Mouse (Mus musculus) MEL (cell line): ENCODE measurements around the gene Hsd17b14.

ENCODE experiments used
- BHLHE40 ChIP-seq: IDR thresholded peaks from 2 replicates; pipeline ENCODE4 v1.6.1; 2012; ENCODE audit warnings: low read depth, mild to moderate bottlenecking, inconsistent platforms, low read length, improper control_type of control experiment, borderline replicate concordance
- CHD2 ChIP-seq: IDR thresholded peaks from 2 replicates; pipeline ENCODE4 v1.6.1; 2011; ENCODE audit warnings: low read length, improper control_type of control experiment
- CTCF ChIP-seq, 3 experiments: IDR thresholded peaks in 2 of 3; conservative IDR thresholded peaks in 1 of 3; 2 replicates each; pipeline ENCODE4 v1.5.1; 2011 to 2012; ENCODE audit warnings: low read length in 3 of 3, low read depth in 2 of 3, mild to moderate bottlenecking in 2 of 3, improper control_type of control experiment in 1 of 3, inconsistent platforms in 1 of 3, mixed read lengths in 1 of 3, moderate library complexity in 1 of 3; ENCODE audit not compliant: control insufficient read depth in 1 of 3, insufficient read depth in 1 of 3, poor library complexity in 1 of 3, severe bottlenecking in 1 of 3
- KAT2A ChIP-seq: conservative IDR thresholded peaks from 2 replicates; pipeline ENCODE4 v1.6.1; 2012; ENCODE audit warnings: low read depth, low read length, improper control_type of control experiment, inconsistent platforms
- MAFK ChIP-seq: IDR thresholded peaks from 2 replicates; pipeline ENCODE4 v1.6.1; 2011; ENCODE audit warnings: low read depth, mild to moderate bottlenecking, low read length, improper control_type of control experiment, borderline replicate concordance
- NRF1 ChIP-seq: IDR thresholded peaks from 2 replicates; pipeline ENCODE4 v1.6.1; 2014; ENCODE audit warnings: low read depth, mild to moderate bottlenecking, inconsistent platforms, low read length, improper control_type of control experiment, moderate library complexity; ENCODE audit not compliant: poor library complexity, insufficient read depth, severe bottlenecking
- POLR2A ChIP-seq, 2 experiments: IDR thresholded peaks; 2 replicates each; pipeline ENCODE4 v1.6.1; 2011 to 2012; ENCODE audit warnings: low read length in 2 of 2, mild to moderate bottlenecking in 2 of 2, control low read depth in 1 of 2, improper control_type of control experiment in 1 of 2, low read depth in 1 of 2, moderate library complexity in 1 of 2; ENCODE audit not compliant: control insufficient read depth in 1 of 2, insufficient read depth in 1 of 2, poor library complexity in 1 of 2
- POLR2AphosphoS5 ChIP-seq: IDR thresholded peaks from 2 replicates; pipeline ENCODE4 v1.6.1; 2012; ENCODE audit warnings: low read depth, borderline replicate concordance, mild to moderate bottlenecking, inconsistent platforms, low read length, moderate library complexity, mixed read lengths
- USF2 ChIP-seq, 2 experiments: IDR thresholded peaks; 2 replicates each; pipeline ENCODE4 v1.6.1; 2011 to 2012; ENCODE audit warnings: improper control_type of control experiment in 2 of 2, low read length in 2 of 2, borderline replicate concordance in 1 of 2, inconsistent platforms in 1 of 2, low read depth in 1 of 2, mild to moderate bottlenecking in 1 of 2; ENCODE audit not compliant: insufficient read depth in 1 of 2
- ZC3H11A ChIP-seq: IDR thresholded peaks from 2 replicates; pipeline ENCODE4 v1.6.1; 2012; ENCODE audit warnings: low read depth, mild to moderate bottlenecking, inconsistent platforms, low read length, improper control_type of control experiment
- ZKSCAN1 ChIP-seq: IDR thresholded peaks from 2 replicates; pipeline ENCODE4 v1.6.1; 2012; ENCODE audit warnings: low read depth, mild to moderate bottlenecking, inconsistent platforms, low read length, improper control_type of control experiment, moderate library complexity

DNA sequence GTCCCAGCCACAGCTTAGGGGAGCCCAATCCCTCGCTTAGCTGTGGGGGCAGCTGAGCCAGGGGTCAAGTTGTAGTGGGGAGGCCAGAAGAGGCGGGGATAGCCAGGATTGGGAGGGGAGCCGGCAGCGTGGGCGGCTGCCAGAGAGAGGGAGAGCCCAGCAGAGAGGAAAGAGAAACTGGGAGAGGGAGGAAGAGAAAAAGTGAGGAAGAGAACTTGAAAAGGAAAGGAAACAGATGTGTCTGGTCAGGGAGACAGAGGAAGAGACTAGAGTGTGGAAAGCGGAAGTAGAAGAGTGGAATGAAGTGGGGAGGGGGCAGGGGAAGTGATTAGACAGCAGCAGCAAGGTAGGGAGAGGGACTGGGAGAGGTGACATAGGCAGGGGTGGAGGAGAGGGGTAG, 25.2 kb upstream of the Hsd17b14 start:
- no peak for TF ChIP-seq CTCF (IDR thresholded peaks at IDR 0.05 in 2 of 3, conservative IDR thresholded peaks at IDR 0.05 in 1 of 3; ENCODE audit: control insufficient read depth in 1 of 3, insufficient read depth in 1 of 3, low read depth in 2 of 3, low read length in 3 of 3, poor library complexity in 1 of 3, severe bottlenecking in 1 of 3)
- no peak for TF ChIP-seq POLR2A (IDR thresholded peaks at IDR 0.05; ENCODE audit: control insufficient read depth in 1 of 2, insufficient read depth in 1 of 2, low read depth in 1 of 2, low read length in 2 of 2, poor library complexity in 1 of 2)
- TF ChIP-seq ZC3H11A, result no peak
- TF ChIP-seq POLR2AphosphoS5, result no peak
- no peak for TF ChIP-seq NRF1
- no peak for TF ChIP-seq USF2 (IDR thresholded peaks at IDR 0.05; ENCODE audit: borderline replicate concordance in 1 of 2, insufficient read depth in 1 of 2, low read depth in 1 of 2, low read length in 2 of 2)
- no peak for TF ChIP-seq ZKSCAN1
- TF ChIP-seq MAFK, result no peak
- no peak for TF ChIP-seq BHLHE40
- no peak for TF ChIP-seq KAT2A
- TF ChIP-seq CHD2, result no peak
